Mouse (Mus musculus): ENCODE data around the gene Cpn2.

Gene Cpn2

GRCm38 (mm10) chr16:30236091-30236699 lies 31.1 kb downstream of the Cpn2 start:
- DNase-seq, result peak; percentile 77 to 93

GRCm38 (mm10) chr16:30235577-30235976 lies 31.7 kb downstream of the Cpn2 start:
- DNase-seq, result no peak

GRCm38 (mm10) chr16:30234636-30235546 lies 32.4 kb downstream of the Cpn2 start:
- no peak for DNase-seq

- no peak for DNase-seq
Measured at GRCm38 (mm10) chr16:30234077-30234476, 33.2 kb downstream of the Cpn2 start.

GRCm38 (mm10) chr16:30231882-30232604 lies 35.3 kb downstream of the Cpn2 start:
- DNase-seq, result no peak

- DNase-seq, result no peak
Measured at GRCm38 (mm10) chr16:30227352-30227751, 39.9 kb downstream of the Cpn2 start.

- peak; percentile 18 to 29 for DNase-seq
Measured at GRCm38 (mm10) chr16:30221161-30221782, 46.0 kb downstream of the Cpn2 start.

- peak; percentile 33 to 37 for DNase-seq
Measured at GRCm38 (mm10) chr16:30215811-30216210, 51.5 kb downstream of the Cpn2 start.

- DNase-seq, result no peak
Measured at GRCm38 (mm10) chr16:30213644-30214043, 53.7 kb downstream of the Cpn2 start.

GRCm38 (mm10) chr16:30212035-30212434 lies 55.3 kb downstream of the Cpn2 start:
- no peak for DNase-seq

- peak in 1 of 2 experiments; percentile 37 for DNase-seq
Measured at GRCm38 (mm10) chr16:30209264-30209663, 58.0 kb downstream of the Cpn2 start.

- DNase-seq, result no peak
Measured at GRCm38 (mm10) chr16:30207991-30208390, 59.3 kb downstream of the Cpn2 start.

- DNase-seq, result no peak
Measured at GRCm38 (mm10) chr16:30207111-30207828, 60.0 kb downstream of the Cpn2 start.

All from kidney, postnatal 36 days (tissue).